Mouse (Mus musculus): Measurements from ENCODE around the gene Taar8c. TPM values are rescaled to one million over a fixed set of nuclear protein-coding genes. Genes with fewer than 3 reads are reported as not detected.
"Not testable (repeated sequence)": the region's sequence is repeated elsewhere in the genome, so short reads cannot be mapped to it uniquely, and the experiment has no call there.

Gene Taar8c
- polyA plus RNA-seq, 1 experiment = not detected

DNA sequence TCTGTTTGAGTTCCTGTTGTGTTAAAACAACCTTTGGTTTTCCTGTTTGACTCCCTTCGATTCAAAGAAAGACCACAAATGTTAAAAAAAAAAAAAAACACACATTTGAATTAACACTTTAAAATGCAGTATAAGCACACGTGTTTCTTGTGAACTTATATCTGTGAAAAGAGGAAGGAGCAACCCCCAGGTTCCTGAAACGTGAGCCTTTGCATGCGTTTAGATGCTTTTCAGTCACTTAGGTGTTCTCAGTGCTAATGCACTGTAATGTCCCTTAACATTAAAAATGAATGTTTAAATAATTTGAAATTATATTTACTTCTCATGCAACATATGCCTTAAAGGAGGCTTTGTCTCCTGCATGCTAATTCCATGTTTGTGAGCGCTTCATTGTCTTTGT, 6.0 kb upstream of the Taar8c start:
- Histone ChIP-seq H3K27ac (ENCODE audit: control insufficient read depth, insufficient read depth, low read length) (no peak overlapping the region), H3K36me3 (ENCODE audit: control insufficient read depth, insufficient read depth, low read length) (no peaks in the 10 kb centered on the region), H3K4me3 (ENCODE audit: control insufficient read depth, insufficient read depth, low read length) (no peak overlapping the region), H3K27me3 (ENCODE audit: control insufficient read depth, insufficient read depth, low read length) (no peaks in the 10 kb centered on the region), H3K4me1 (replicated peaks; ENCODE audit: control insufficient read depth, insufficient read depth, low read length) (no peaks in the 10 kb centered on the region)
- TF ChIP-seq POLR2A (IDR thresholded peaks at IDR 0.05; ENCODE audit: control insufficient read depth, extremely low read depth, insufficient read depth, low read length, poor library complexity) (no peak), CTCF (IDR thresholded peaks at IDR 0.05; ENCODE audit: borderline replicate concordance, control insufficient read depth, extremely low read depth, insufficient read depth, low read length, poor library complexity) (no peak)
- 22% methylated on average over 5 of the region's 5 CpGs for WGBS
- no peak for DNase-seq

- H3K36me3 ChIP-seq (ENCODE audit: control insufficient read depth, insufficient read depth, low read length); DNase-seq; H3K27me3 ChIP-seq (ENCODE audit: control insufficient read depth, insufficient read depth, low read length); H3K4me3 ChIP-seq (ENCODE audit: control insufficient read depth, insufficient read depth, low read length); H3K4me1 ChIP-seq (replicated peaks; ENCODE audit: control insufficient read depth, insufficient read depth, low read length); H3K27ac ChIP-seq (ENCODE audit: control insufficient read depth, insufficient read depth, low read length): not testable (repeated sequence)
- 53% methylated on average over 1 of the region's 1 CpGs for WGBS
Measured at GRCm38 (mm10) chr10:24103299-24103698, 1.6 kb upstream of the Taar8c start.

GRCm38 (mm10) chr10:24097010-24097409, 4.7 kb downstream of the Taar8c start:
- 77% methylated on average over 2 of the region's 2 CpGs for WGBS
- H3K4me1 ChIP-seq (replicated peaks; ENCODE audit: control insufficient read depth, insufficient read depth, low read length); DNase-seq; H3K27me3 ChIP-seq (ENCODE audit: control insufficient read depth, insufficient read depth, low read length); H3K4me3 ChIP-seq (ENCODE audit: control insufficient read depth, insufficient read depth, low read length); H3K27ac ChIP-seq (ENCODE audit: control insufficient read depth, insufficient read depth, low read length); H3K36me3 ChIP-seq (ENCODE audit: control insufficient read depth, insufficient read depth, low read length): not testable (repeated sequence)

GRCm38 (mm10) chr10:24092194-24092593, 9.5 kb downstream of the Taar8c start, which contains the start of gene Taar8b:
Taar8b (minus strand) TSS chr10:24092294.
- 71% methylated on average over 2 of the region's 2 CpGs for WGBS
- no peak for TF ChIP-seq CTCF (IDR thresholded peaks at IDR 0.05; ENCODE audit: borderline replicate concordance, control insufficient read depth, extremely low read depth, insufficient read depth, low read length, poor library complexity)
- no peak for TF ChIP-seq POLR2A (IDR thresholded peaks at IDR 0.05; ENCODE audit: control insufficient read depth, extremely low read depth, insufficient read depth, low read length, poor library complexity)
- H3K27ac ChIP-seq (ENCODE audit: control insufficient read depth, insufficient read depth, low read length) = no peak within 1 kb of the TSS
- DNase-seq = no peak
- no peak within 1 kb of the TSS for H3K4me3 ChIP-seq (ENCODE audit: control insufficient read depth, insufficient read depth, low read length)
- no peaks in the 10 kb centered on the region for H3K36me3 ChIP-seq (ENCODE audit: control insufficient read depth, insufficient read depth, low read length)
- H3K27me3 ChIP-seq (ENCODE audit: control insufficient read depth, insufficient read depth, low read length) = no peaks in the 10 kb centered on the region
- no peaks in the 10 kb centered on the region for H3K4me1 ChIP-seq (replicated peaks; ENCODE audit: control insufficient read depth, insufficient read depth, low read length)

- H3K4me3 ChIP-seq (ENCODE audit: control insufficient read depth, insufficient read depth, low read length) = no peak overlapping the region
- 96% methylated on average over 2 of the region's 2 CpGs for WGBS
Measured at GRCm38 (mm10) chr10:24087168-24087567, 14.5 kb downstream of the Taar8c start.

GRCm38 (mm10) chr10:24086555-24086954, 15.2 kb downstream of the Taar8c start:
- Histone ChIP-seq H3K36me3 (ENCODE audit: control insufficient read depth, insufficient read depth, low read length) (no peaks in the 10 kb centered on the region), H3K27me3 (ENCODE audit: control insufficient read depth, insufficient read depth, low read length) (no peaks in the 10 kb centered on the region), H3K4me3 (ENCODE audit: control insufficient read depth, insufficient read depth, low read length) (no peak overlapping the region), H3K27ac (ENCODE audit: control insufficient read depth, insufficient read depth, low read length) (no peak overlapping the region), H3K4me1 (replicated peaks; ENCODE audit: control insufficient read depth, insufficient read depth, low read length) (no peaks in the 10 kb centered on the region)
- no peak for DNase-seq
- TF ChIP-seq CTCF (IDR thresholded peaks at IDR 0.05; ENCODE audit: borderline replicate concordance, control insufficient read depth, extremely low read depth, insufficient read depth, low read length, poor library complexity) (no peak), POLR2A (IDR thresholded peaks at IDR 0.05; ENCODE audit: control insufficient read depth, extremely low read depth, insufficient read depth, low read length, poor library complexity) (no peak)
- WGBS = 79% methylated on average over 5 of the region's 5 CpGs

More at GRCm38 (mm10) chr10:24087168-24087567, 14.5 kb downstream of the Taar8c start:
- Histone ChIP-seq H3K4me1 (replicated peaks; ENCODE audit: control insufficient read depth, insufficient read depth, low read length) (no peaks in the 10 kb centered on the region), H3K27ac (ENCODE audit: control insufficient read depth, insufficient read depth, low read length) (no peak overlapping the region), H3K36me3 (ENCODE audit: control insufficient read depth, insufficient read depth, low read length) (no peaks in the 10 kb centered on the region), H3K27me3 (ENCODE audit: control insufficient read depth, insufficient read depth, low read length) (no peaks in the 10 kb centered on the region)
- TF ChIP-seq POLR2A (IDR thresholded peaks at IDR 0.05; ENCODE audit: control insufficient read depth, extremely low read depth, insufficient read depth, low read length, poor library complexity) = no peak
- TF ChIP-seq CTCF (IDR thresholded peaks at IDR 0.05; ENCODE audit: borderline replicate concordance, control insufficient read depth, extremely low read depth, insufficient read depth, low read length, poor library complexity) = no peak
- no peak for DNase-seq

GRCm38 (mm10) chr10:24085936-24086335, 15.8 kb downstream of the Taar8c start:
- H3K4me3 ChIP-seq (ENCODE audit: control insufficient read depth, insufficient read depth, low read length) = no peak overlapping the region
- WGBS = 94% methylated on average over 5 of the region's 5 CpGs
- H3K27ac ChIP-seq (ENCODE audit: control insufficient read depth, insufficient read depth, low read length) = no peak overlapping the region
- H3K27me3 ChIP-seq (ENCODE audit: control insufficient read depth, insufficient read depth, low read length) = no peaks in the 10 kb centered on the region
- no peaks in the 10 kb centered on the region for H3K36me3 ChIP-seq (ENCODE audit: control insufficient read depth, insufficient read depth, low read length)
- DNase-seq = no peak
- no peak for TF ChIP-seq CTCF (IDR thresholded peaks at IDR 0.05; ENCODE audit: borderline replicate concordance, control insufficient read depth, extremely low read depth, insufficient read depth, low read length, poor library complexity)
- no peak for TF ChIP-seq POLR2A (IDR thresholded peaks at IDR 0.05; ENCODE audit: control insufficient read depth, extremely low read depth, insufficient read depth, low read length, poor library complexity)
- no peaks in the 10 kb centered on the region for H3K4me1 ChIP-seq (replicated peaks; ENCODE audit: control insufficient read depth, insufficient read depth, low read length)
